Mouse (Mus musculus) brain, embryonic 14.5 days (tissue): Measurements from ENCODE around the gene Padi4.

Source experiments
- CTCF ChIP-seq: fragments of 200-500 bp; IDR thresholded peaks from 2 replicates; pipeline ENCODE4 v1.5.1; 2012; ENCODE audit warnings: inconsistent platforms, mild to moderate bottlenecking, moderate library complexity, borderline replicate concordance; ENCODE audit not compliant: insufficient read depth, insufficient read length; ENCODE audit errors: extremely low read depth
- POLR2A ChIP-seq: fragments of 200-500 bp; IDR thresholded peaks from 2 replicates; pipeline ENCODE4 v1.6.1; 2012; ENCODE audit warnings: mild to moderate bottlenecking, inconsistent platforms, borderline replicate concordance; ENCODE audit not compliant: poor library complexity, insufficient read depth, insufficient read length, severe bottlenecking; ENCODE audit errors: extremely low read depth

GRCm38 (mm10) chr4:140753366-140753765 is 20.7 kb downstream of the Padi4 start:
- TF ChIP-seq CTCF (no peak), POLR2A (no peak)
